Mouse (Mus musculus) lung, embryonic 15.5 days (tissue): ENCODE measurements around the gene Tprgl. TPM values are rescaled to one million over a fixed set of nuclear protein-coding genes. Genes with fewer than 3 reads are reported as not detected.

Experiments
- ATAC-seq: fragments of 200-750 bp; cut with Nextera tagmentation; 2 replicates; pipeline ENCODE4 v1.8.0; 2017; ENCODE audit warnings: moderate number of reproducible peaks, borderline replicate concordance; ENCODE audit not compliant: low FRiP score, low TSS enrichment; ENCODE audit errors: extremely low read depth
- H3K27ac ChIP-seq: fragments of 300-500 bp; sonication (generic); 2 replicates; pipeline ENCODE4 v1.5.1; 2015; ENCODE audit warnings: moderate library complexity, mild to moderate bottlenecking, inconsistent platforms
- H3K27me3 ChIP-seq: fragments of 300-500 bp; sonication (generic); 2 replicates; pipeline ENCODE4 v1.6.1; 2015; ENCODE audit warnings: inconsistent platforms
- H3K36me3 ChIP-seq: fragments of 300-500 bp; sonication (generic); 2 replicates; pipeline ENCODE4 v1.6.1; 2015; ENCODE audit warnings: inconsistent platforms
- H3K4me1 ChIP-seq: fragments of 300-500 bp; sonication (generic); 2 replicates; pipeline ENCODE4 v1.6.1; 2015; ENCODE audit warnings: inconsistent platforms
- H3K4me2 ChIP-seq: fragments of 300-500 bp; sonication (generic); 2 replicates; pipeline ENCODE4 v1.6.1; 2015; ENCODE audit warnings: inconsistent platforms, mild to moderate bottlenecking, moderate library complexity
- H3K4me3 ChIP-seq: fragments of 300-500 bp; sonication (generic); 2 replicates; pipeline ENCODE4 v1.5.1; 2015; ENCODE audit warnings: mild to moderate bottlenecking, inconsistent platforms
- H3K9ac ChIP-seq: fragments of 300-500 bp; sonication (generic); 2 replicates; pipeline ENCODE4 v1.6.1; 2015; ENCODE audit warnings: inconsistent platforms
- H3K9me3 ChIP-seq: fragments of 300-500 bp; sonication (generic); 2 replicates; pipeline ENCODE4 v1.6.1; 2016; ENCODE audit warnings: inconsistent platforms
- WGBS: fragments of 180-500 bp; shearing (Covaris S2); methylation state at CpG from one replicate; pipeline ENCODE4 v1.1.7; 2015; 5-methylcytosine and 5-hydroxymethylcytosine counted together
- polyA plus RNA-seq: library from polyadenylated mRNA; unstranded; fragments of >200 nt; fragmentation: Nextera tagmentation; extraction: Ambion mirVana; gene quantifications from 2 replicates; pipeline ENCODE4 v1.2.1, GENCODE M21; 2015

The Tprgl gene
- polyA plus RNA-seq, 1 experiment from 2014 or later, result 143 TPM

GRCm38 (mm10) chr4:154183566-154183965 is 23.1 kb upstream of the Tprgl start:
- Histone ChIP-seq H3K36me3 (no peaks in the 10 kb centered on the region), H3K4me2 (no peak overlapping the region), H3K9me3 (no peaks in the 10 kb centered on the region), H3K4me1 (0 out of 2 replicates have a peak, but pooled peaks cover 6% of the 10 kb centered on the region), H3K9ac (no peak overlapping the region), H3K27me3 (no peaks in the 10 kb centered on the region), H3K27ac (no peak overlapping the region), H3K4me3 (no peak overlapping the region)
- WGBS, result 41% methylated on average over 5 of the region's 5 CpGs
- no peak for ATAC-seq

- H3K9me3 ChIP-seq, result no peaks in the 10 kb centered on the region
- no peaks in the 10 kb centered on the region for H3K27me3 ChIP-seq
- no peak overlapping the region for H3K4me2 ChIP-seq
- ATAC-seq, result no peak
- peaks cover 12% of the 10 kb centered on the region; the same call in 1 of the 2 replicates for H3K4me1 ChIP-seq
- H3K9ac ChIP-seq, result no peak overlapping the region
- no peaks in the 10 kb centered on the region for H3K36me3 ChIP-seq
- 53% methylated on average over 7 of the region's 7 CpGs for WGBS
- no peak overlapping the region for H3K27ac ChIP-seq
- H3K4me3 ChIP-seq, result no peak overlapping the region
Observed at GRCm38 (mm10) chr4:154181001-154181400, 20.5 kb upstream of the Tprgl start.

GRCm38 (mm10) chr4:154177257-154177656 is 16.8 kb upstream of the Tprgl start:
- H3K4me1 ChIP-seq, result peaks cover 14% of the 10 kb centered on the region; the same call in 1 of the 2 replicates
- H3K36me3 ChIP-seq, result no peaks in the 10 kb centered on the region
- no peaks in the 10 kb centered on the region for H3K9me3 ChIP-seq
- H3K27me3 ChIP-seq, result peaks cover 17% of the 10 kb centered on the region
- peak; percentile 54 for ATAC-seq
- H3K4me3 ChIP-seq, result no peak overlapping the region
- H3K4me2 ChIP-seq, result no peak overlapping the region
- 39% methylated on average over 8 of the region's 8 CpGs for WGBS
- H3K27ac ChIP-seq, result peak overlapping the region; percentile 35; the same call in 1 of the 2 replicates
- H3K9ac ChIP-seq, result no peak overlapping the region

GRCm38 (mm10) chr4:154171931-154172604 is 11.6 kb upstream of the Tprgl start:
- 37% methylated on average over 13 of the region's 13 CpGs for WGBS
- Histone ChIP-seq H3K4me1 (peaks cover 19% of the 10 kb centered on the region), H3K27me3 (peaks cover 64% of the 10 kb centered on the region), H3K9ac (no peak overlapping the region), H3K27ac (no peak overlapping the region), H3K4me3 (peak overlapping the region; percentile 53), H3K36me3 (no peaks in the 10 kb centered on the region), H3K4me2 (peak overlapping the region; percentile 94), H3K9me3 (no peaks in the 10 kb centered on the region)
- no peak for ATAC-seq

- H3K27ac ChIP-seq, result no peak overlapping the region
- H3K36me3 ChIP-seq, result no peaks in the 10 kb centered on the region
- H3K4me3 ChIP-seq, result peak overlapping the region; percentile 53
- H3K4me1 ChIP-seq, result peaks cover 16% of the 10 kb centered on the region
- H3K4me2 ChIP-seq, result peak overlapping the region; percentile 94
- ATAC-seq, result no peak
- peaks cover 64% of the 10 kb centered on the region for H3K27me3 ChIP-seq
- WGBS, result under 1% methylated on average over 37 of the region's 37 CpGs
- peak overlapping the region; percentile 39 for H3K9ac ChIP-seq
- no peaks in the 10 kb centered on the region for H3K9me3 ChIP-seq
Observed at GRCm38 (mm10) chr4:154171151-154171930, 10.9 kb upstream of the Tprgl start.

GRCm38 (mm10) chr4:154170506-154171150 is 10.2 kb upstream of the Tprgl start, which contains the start of gene Megf6:
TSS of gene Megf6 (plus strand) at chr4:154170730.
- H3K36me3 ChIP-seq, result no peaks in the 10 kb centered on the region
- ATAC-seq, result peak; percentile 62; the same call in 1 of the 2 replicates
- H3K27me3 ChIP-seq, result peaks cover 64% of the 10 kb centered on the region
- H3K27ac ChIP-seq, result no peak within 1 kb of the TSS
- H3K9me3 ChIP-seq, result no peaks in the 10 kb centered on the region
- H3K9ac ChIP-seq, result peak within 1 kb of the TSS; percentile 39
- WGBS, result under 1% methylated on average over 51 of the region's 61 CpGs
- peaks cover 16% of the 10 kb centered on the region for H3K4me1 ChIP-seq
- H3K4me2 ChIP-seq, result peak within 1 kb of the TSS; percentile 94
- peak within 1 kb of the TSS; percentile 53 for H3K4me3 ChIP-seq

- Histone ChIP-seq H3K9ac (peak overlapping the region; percentile 24; the same call in 1 of the 2 replicates), H3K27ac (no peak overlapping the region), H3K4me3 (peak overlapping the region; percentile 53), H3K27me3 (peaks cover 64% of the 10 kb centered on the region), H3K36me3 (no peaks in the 10 kb centered on the region), H3K4me2 (peak overlapping the region; percentile 94), H3K4me1 (peaks cover 14% of the 10 kb centered on the region), H3K9me3 (no peaks in the 10 kb centered on the region)
- WGBS, result under 1% methylated on average over 15 of the region's 15 CpGs
- ATAC-seq, result 0 out of 2 replicates have a peak, but pooled peaks have one; percentile 7
Observed at GRCm38 (mm10) chr4:154170021-154170420, 9.6 kb upstream of the Tprgl start.

GRCm38 (mm10) chr4:154167053-154167452 is 6.6 kb upstream of the Tprgl start:
- WGBS, result 17% methylated on average over 5 of the region's 5 CpGs
- H3K27me3 ChIP-seq, result peaks cover 45% of the 10 kb centered on the region
- no peak overlapping the region for H3K27ac ChIP-seq
- no peak overlapping the region for H3K4me2 ChIP-seq
- no peaks in the 10 kb centered on the region for H3K9me3 ChIP-seq
- no peaks in the 10 kb centered on the region for H3K36me3 ChIP-seq
- no peak for ATAC-seq
- no peak overlapping the region for H3K4me3 ChIP-seq
- H3K9ac ChIP-seq, result no peak overlapping the region
- H3K4me1 ChIP-seq, result peaks cover 14% of the 10 kb centered on the region

GRCm38 (mm10) chr4:154163296-154163695 is 2.8 kb upstream of the Tprgl start:
- Histone ChIP-seq H3K9me3 (no peaks in the 10 kb centered on the region), H3K27ac (no peak overlapping the region), H3K36me3 (peaks cover 6% of the 10 kb centered on the region), H3K4me2 (no peak overlapping the region), H3K9ac (no peak overlapping the region), H3K27me3 (peaks cover 8% of the 10 kb centered on the region), H3K4me1 (peaks cover 18% of the 10 kb centered on the region), H3K4me3 (no peak overlapping the region)
- ATAC-seq, result no peak
- WGBS, result 17% methylated on average over 7 of the region's 7 CpGs

GRCm38 (mm10) chr4:154159961-154160537 is 417 bp downstream of the Tprgl start:
- Histone ChIP-seq H3K27me3 (no peaks in the 10 kb centered on the region), H3K4me1 (peaks cover 18% of the 10 kb centered on the region), H3K27ac (peak overlapping the region; percentile 73), H3K4me2 (peak overlapping the region; percentile 91), H3K36me3 (peaks cover 36% of the 10 kb centered on the region), H3K4me3 (peak overlapping the region; percentile 98), H3K9ac (peak overlapping the region; percentile 73), H3K9me3 (no peaks in the 10 kb centered on the region)
- 1% methylated on average over 41 of the region's 47 CpGs for WGBS
- ATAC-seq, result peak; percentile 50

GRCm38 (mm10) chr4:154159002-154159401 is 1.5 kb downstream of the Tprgl start:
- Histone ChIP-seq H3K4me1 (peaks cover 18% of the 10 kb centered on the region), H3K27me3 (no peaks in the 10 kb centered on the region), H3K36me3 (peaks cover 42% of the 10 kb centered on the region), H3K9me3 (no peaks in the 10 kb centered on the region), H3K4me2 (peak overlapping the region; percentile 91; the same call in 1 of the 2 replicates), H3K9ac (no peak overlapping the region), H3K27ac (no peak overlapping the region), H3K4me3 (peak overlapping the region; percentile 98; the same call in 1 of the 2 replicates)
- peak; percentile 1; the same call in 1 of the 2 replicates for ATAC-seq
- 15% methylated on average over 6 of the region's 6 CpGs for WGBS
